Mouse (Mus musculus): Measurements from ENCODE around the gene Chd5. TPM values are rescaled to one million over a fixed set of nuclear protein-coding genes. Genes with fewer than 3 reads are reported as not detected.

Chd5 gene
- polyA plus RNA-seq, 1 experiment from 2014 or later: not detected

DNA sequence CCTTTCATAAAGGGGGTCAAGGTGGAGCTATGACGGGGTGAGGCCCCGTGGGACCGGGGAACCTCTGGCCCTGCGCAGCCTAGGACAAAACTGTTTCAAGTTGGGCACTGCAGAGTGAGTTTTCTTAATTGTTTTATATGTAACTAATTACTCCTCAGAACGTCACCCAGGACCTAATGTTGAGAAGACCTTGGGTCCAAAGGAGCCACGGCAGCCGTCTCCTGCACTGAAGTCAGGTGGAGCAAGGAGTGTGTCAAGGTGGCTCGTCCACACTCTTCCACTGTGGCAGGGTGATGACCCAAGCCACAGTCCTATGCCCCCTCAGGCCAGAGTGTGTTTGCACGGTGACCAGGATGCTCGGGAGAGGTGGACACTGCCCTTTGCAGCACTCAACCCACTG is 35.3 kb upstream of the Chd5 start:
- Histone ChIP-seq H3K4me3 (ENCODE audit: low read depth, low read length) (no peak overlapping the region), H3K27me3 (ENCODE audit: insufficient read depth, low read length) (no peaks in the 10 kb centered on the region), H3K36me3 (replicated peaks; ENCODE audit: insufficient read depth, low read length) (peaks cover 26% of the 10 kb centered on the region), H3K4me2 (ENCODE audit: low read depth, low read length) (no peak overlapping the region), H3K4me1 (ENCODE audit: insufficient read depth) (peaks cover 7% of the 10 kb centered on the region), H3K9me3 (ENCODE audit: low read length) (no peaks in the 10 kb centered on the region), H3K27ac (ENCODE audit: low read depth) (no peak overlapping the region), H3K9ac (replicated peaks) (no peak overlapping the region)
- DNase-seq (no peak), ATAC-seq (no peak)
- 83% methylated on average over 10 of the region's 10 CpGs for WGBS (ENCODE audit: insufficient replicate concordance)
- TF ChIP-seq EP300 (IDR thresholded peaks at IDR 0.05; ENCODE audit: low read depth) (no peak), CTCF (IDR thresholded peaks at IDR 0.05; ENCODE audit: low read depth) (no peak)

DNA sequence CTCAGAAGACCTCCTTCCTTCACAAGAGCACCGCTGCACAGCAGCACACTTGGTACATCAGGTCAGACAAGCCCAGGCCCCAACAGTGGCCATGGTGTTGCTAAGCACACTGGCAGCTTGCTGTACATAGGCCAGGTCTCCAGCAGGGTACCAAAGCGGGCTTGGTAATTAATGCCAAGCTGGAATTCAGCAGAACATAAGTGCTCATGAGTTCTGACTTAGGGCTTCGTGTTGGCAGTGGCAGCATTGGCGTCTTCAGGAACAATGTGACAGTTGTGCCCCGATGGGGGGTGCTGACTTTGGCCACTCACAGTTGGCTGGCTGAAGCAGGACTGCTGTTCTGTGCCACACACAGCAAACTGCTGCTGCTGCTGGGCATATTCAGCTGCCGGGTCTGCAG is 33.8 kb upstream of the Chd5 start:
- no peak for DNase-seq
- no peaks in the 10 kb centered on the region for H3K4me1 ChIP-seq (ENCODE audit: insufficient read depth)
- H3K4me2 ChIP-seq (ENCODE audit: low read depth, low read length): no peak overlapping the region
- H3K36me3 ChIP-seq (replicated peaks; ENCODE audit: insufficient read depth, low read length): peaks cover 25% of the 10 kb centered on the region
- H3K9ac ChIP-seq (replicated peaks): no peak overlapping the region
- no peak for ATAC-seq
- no peaks in the 10 kb centered on the region for H3K9me3 ChIP-seq (ENCODE audit: low read length)
- no peak overlapping the region for H3K27ac ChIP-seq (ENCODE audit: low read depth)
- H3K27me3 ChIP-seq (ENCODE audit: insufficient read depth, low read length): no peaks in the 10 kb centered on the region
- no peak overlapping the region for H3K4me3 ChIP-seq (ENCODE audit: low read depth, low read length)
- WGBS (ENCODE audit: insufficient replicate concordance): 86% methylated on average over 6 of the region's 6 CpGs
- TF ChIP-seq CTCF (IDR thresholded peaks at IDR 0.05; ENCODE audit: low read depth): no peak
- TF ChIP-seq EP300 (IDR thresholded peaks at IDR 0.05; ENCODE audit: low read depth): no peak

- H3K9me3 ChIP-seq (ENCODE audit: low read length): no peaks in the 10 kb centered on the region
- TF ChIP-seq EP300 (IDR thresholded peaks at IDR 0.05; ENCODE audit: low read depth) (no peak), CTCF (IDR thresholded peaks at IDR 0.05; ENCODE audit: low read depth) (no peak)
- H3K4me3 ChIP-seq (ENCODE audit: low read depth, low read length): no peak overlapping the region
- no peak for DNase-seq
- no peak for ATAC-seq
- no peak overlapping the region for H3K4me2 ChIP-seq (ENCODE audit: low read depth, low read length)
- H3K4me1 ChIP-seq (ENCODE audit: insufficient read depth): no peaks in the 10 kb centered on the region
- peaks cover under 1% of the 10 kb centered on the region; the same call in 1 of the 2 replicates for H3K27me3 ChIP-seq (ENCODE audit: insufficient read depth, low read length)
- no peak overlapping the region for H3K27ac ChIP-seq (ENCODE audit: low read depth)
- 72% methylated on average over 6 of the region's 6 CpGs for WGBS (ENCODE audit: insufficient replicate concordance)
- H3K36me3 ChIP-seq (replicated peaks; ENCODE audit: insufficient read depth, low read length): peaks cover 12% of the 10 kb centered on the region
- no peak overlapping the region for H3K9ac ChIP-seq (replicated peaks)
These were observed 32.5 kb upstream of the Chd5 start for GRCm38 (mm10) chr4:152305991-152306390.

- Histone ChIP-seq H3K4me2 (ENCODE audit: low read depth, low read length) (no peak overlapping the region), H3K9me3 (ENCODE audit: low read length) (no peaks in the 10 kb centered on the region), H3K9ac (replicated peaks) (no peak overlapping the region), H3K4me1 (ENCODE audit: insufficient read depth) (no peaks in the 10 kb centered on the region), H3K27me3 (ENCODE audit: insufficient read depth, low read length) (peaks cover 16% of the 10 kb centered on the region), H3K27ac (ENCODE audit: low read depth) (no peak overlapping the region), H3K36me3 (replicated peaks; ENCODE audit: insufficient read depth, low read length) (peaks cover 5% of the 10 kb centered on the region; the same call in 1 of the 2 replicates), H3K4me3 (ENCODE audit: low read depth, low read length) (no peak overlapping the region)
- ATAC-seq (no peak), DNase-seq (no peak)
- TF ChIP-seq CTCF (IDR thresholded peaks at IDR 0.05; ENCODE audit: low read depth): no peak
- no peak for TF ChIP-seq EP300 (IDR thresholded peaks at IDR 0.05; ENCODE audit: low read depth)
- 83% methylated on average over 9 of the region's 9 CpGs for WGBS (ENCODE audit: insufficient replicate concordance)
These were observed 30.9 kb upstream of the Chd5 start for GRCm38 (mm10) chr4:152307542-152307941.

- peaks cover 2% of the 10 kb centered on the region; the same call in 1 of the 2 replicates for H3K4me1 ChIP-seq (ENCODE audit: insufficient read depth)
- no peak for DNase-seq
- no peaks in the 10 kb centered on the region for H3K9me3 ChIP-seq (ENCODE audit: low read length)
- H3K27me3 ChIP-seq (ENCODE audit: insufficient read depth, low read length): peaks cover 60% of the 10 kb centered on the region
- WGBS (ENCODE audit: insufficient replicate concordance): 4% methylated on average over 14 of the region's 14 CpGs
- no peak overlapping the region for H3K9ac ChIP-seq (replicated peaks)
- H3K4me2 ChIP-seq (ENCODE audit: low read depth, low read length): no peak overlapping the region
- ATAC-seq: no peak
- no peak overlapping the region for H3K27ac ChIP-seq (ENCODE audit: low read depth)
- H3K4me3 ChIP-seq (ENCODE audit: low read depth, low read length): no peak overlapping the region
- H3K36me3 ChIP-seq (replicated peaks; ENCODE audit: insufficient read depth, low read length): no peaks in the 10 kb centered on the region
- TF ChIP-seq CTCF (IDR thresholded peaks at IDR 0.05; ENCODE audit: low read depth) (no peak), EP300 (IDR thresholded peaks at IDR 0.05; ENCODE audit: low read depth) (no peak)
These were observed 26.3 kb upstream of the Chd5 start for GRCm38 (mm10) chr4:152312186-152312585.

- Histone ChIP-seq H3K4me1 (ENCODE audit: insufficient read depth) (peaks cover 2% of the 10 kb centered on the region; the same call in 1 of the 2 replicates), H3K4me2 (ENCODE audit: low read depth, low read length) (peak overlapping the region; percentile 58), H3K9ac (replicated peaks) (no peak overlapping the region), H3K27me3 (ENCODE audit: insufficient read depth, low read length) (peaks cover 68% of the 10 kb centered on the region), H3K36me3 (replicated peaks; ENCODE audit: insufficient read depth, low read length) (no peaks in the 10 kb centered on the region), H3K9me3 (ENCODE audit: low read length) (no peaks in the 10 kb centered on the region), H3K4me3 (ENCODE audit: low read depth, low read length) (peak overlapping the region; percentile 30), H3K27ac (ENCODE audit: low read depth) (no peak overlapping the region)
- no peak for TF ChIP-seq EP300 (IDR thresholded peaks at IDR 0.05; ENCODE audit: low read depth)
- no peak for TF ChIP-seq CTCF (IDR thresholded peaks at IDR 0.05; ENCODE audit: low read depth)
- no peak for ATAC-seq
- DNase-seq: no peak
- WGBS (ENCODE audit: insufficient replicate concordance): 1% methylated on average over 29 of the region's 29 CpGs
These were observed 25.2 kb upstream of the Chd5 start for GRCm38 (mm10) chr4:152313211-152313632.

DNA sequence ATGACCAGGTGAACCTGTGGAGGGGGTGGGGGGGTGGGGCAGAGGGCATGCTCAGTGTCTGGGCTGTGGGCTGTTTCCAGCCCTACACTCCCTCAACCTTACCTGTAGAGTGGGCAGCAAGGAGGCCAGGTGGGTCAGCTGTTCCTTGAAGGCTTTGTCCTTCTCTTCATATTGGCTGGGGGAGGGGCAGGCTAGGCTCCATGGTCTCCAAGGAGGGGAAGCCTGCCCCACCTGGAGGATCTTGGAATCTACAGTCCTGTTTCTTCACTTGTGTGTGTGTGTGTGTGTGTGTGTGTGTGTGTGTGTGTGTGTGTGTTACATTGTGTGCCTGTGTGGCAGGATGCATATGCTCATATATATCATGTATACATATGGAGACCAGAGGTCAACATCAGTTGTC is 24.5 kb upstream of the Chd5 start:
- no peak overlapping the region for H3K27ac ChIP-seq (ENCODE audit: low read depth)
- TF ChIP-seq CTCF (IDR thresholded peaks at IDR 0.05; ENCODE audit: low read depth) (no peak), EP300 (IDR thresholded peaks at IDR 0.05; ENCODE audit: low read depth) (no peak)
- no peak overlapping the region for H3K4me2 ChIP-seq (ENCODE audit: low read depth, low read length)
- H3K9me3 ChIP-seq (ENCODE audit: low read length): no peaks in the 10 kb centered on the region
- H3K27me3 ChIP-seq (ENCODE audit: insufficient read depth, low read length): peaks cover 70% of the 10 kb centered on the region
- DNase-seq: no peak
- ATAC-seq: no peak
- no peaks in the 10 kb centered on the region for H3K36me3 ChIP-seq (replicated peaks; ENCODE audit: insufficient read depth, low read length)
- H3K4me3 ChIP-seq (ENCODE audit: low read depth, low read length): no peak overlapping the region
- H3K4me1 ChIP-seq (ENCODE audit: insufficient read depth): peaks cover 8% of the 10 kb centered on the region
- H3K9ac ChIP-seq (replicated peaks): no peak overlapping the region

Measured in liver, postnatal 0 days (tissue).